Mouse (Mus musculus) forebrain, embryonic 11.5 days (tissue): ENCODE measurements around the gene Frmd4a. TPM values are rescaled to one million over a fixed set of nuclear protein-coding genes. Genes with fewer than 3 reads are reported as not detected.

ENCODE experiments used
- ATAC-seq: fragments of 200-750 bp; cut with Nextera tagmentation; replicated peaks from 2 replicates; pipeline ENCODE4 v1.8.0; 2017; ENCODE audit warnings: moderate TSS enrichment; ENCODE audit not compliant: low FRiP score
- DNase-seq: peaks from one replicate; pipeline ENCODE4 v3.0.0-alpha.2; 2017; ENCODE audit warnings: low spot score
- H3K27ac ChIP-seq: fragments of 300-500 bp; sonication (generic); 2 replicates; pipeline ENCODE4 v1.5.1; 2014; ENCODE audit warnings: low read depth, low read length
- H3K27me3 ChIP-seq: fragments of 300-500 bp; sonication (generic); 2 replicates; pipeline ENCODE4 v1.6.1; 2014; ENCODE audit warnings: mild to moderate bottlenecking, low read length, mixed read lengths; ENCODE audit not compliant: control insufficient read depth, insufficient read depth
- H3K36me3 ChIP-seq: fragments of 300-500 bp; sonication (generic); 2 replicates; pipeline ENCODE4 v1.6.1; 2014; ENCODE audit warnings: mild to moderate bottlenecking, low read length, moderate library complexity, mixed read lengths; ENCODE audit not compliant: control insufficient read depth, insufficient read depth
- H3K4me1 ChIP-seq: fragments of 300-500 bp; sonication (generic); replicated peaks from 2 replicates; pipeline ENCODE4 v1.6.1; 2014; ENCODE audit warnings: low read length, mixed read lengths; ENCODE audit not compliant: control insufficient read depth, insufficient read depth
- H3K4me2 ChIP-seq: fragments of 300-500 bp; sonication (generic); 2 replicates; pipeline ENCODE4 v1.6.1; 2014; ENCODE audit warnings: low read depth, mild to moderate bottlenecking, low read length, moderate library complexity, mixed read lengths; ENCODE audit not compliant: severe bottlenecking
- H3K4me3 ChIP-seq: fragments of 300-500 bp; sonication (generic); 2 replicates; pipeline ENCODE4 v1.5.1; 2014; ENCODE audit warnings: low read depth, low read length
- H3K9ac ChIP-seq: fragments of 300-500 bp; sonication (generic); 2 replicates; pipeline ENCODE4 v1.6.1; 2014; ENCODE audit warnings: low read length
- H3K9me3 ChIP-seq: fragments of 300-500 bp; sonication (generic); 2 replicates; pipeline ENCODE4 v1.6.1; 2016; ENCODE audit warnings: low read length, mixed read lengths; ENCODE audit not compliant: control insufficient read depth
- WGBS: fragments of 180-500 bp; shearing (Covaris S2); extraction: QIAGEN DNeasy Blood & Tissue Kit; methylation state at CpG from one replicate; pipeline ENCODE4 v1.1.7; 2014; 5-methylcytosine and 5-hydroxymethylcytosine counted together
- polyA plus RNA-seq: library from polyadenylated mRNA; unstranded; fragments of >200 nt; fragmentation: Nextera tagmentation; extraction: Ambion mirVana; gene quantifications from 2 replicates; pipeline ENCODE4 v1.2.1, GENCODE M21; 2014

Frmd4a gene
- polyA plus RNA-seq, 1 experiment from 2014 or later: 50.3 TPM

- no peaks in the 10 kb centered on the region for H3K36me3 ChIP-seq
- 87% methylated on average over 6 of the region's 6 CpGs for WGBS
- no peak overlapping the region for H3K27ac ChIP-seq
Measured at GRCm38 (mm10) chr2:4545261-4545660, 527.7 kb downstream of the Frmd4a start.

GRCm38 (mm10) chr2:4547003-4547662, 529.6 kb downstream of the Frmd4a start:
- ATAC-seq: no peak
- no peak for DNase-seq
- Histone ChIP-seq H3K36me3 (peaks cover 3% of the 10 kb centered on the region; the same call in 1 of the 2 replicates), H3K27ac (no peak overlapping the region), H3K9me3 (no peaks in the 10 kb centered on the region; the same call in 1 of the 2 replicates), H3K4me2 (no peak overlapping the region), H3K4me3 (no peak overlapping the region), H3K9ac (no peak overlapping the region), H3K27me3 (no peaks in the 10 kb centered on the region), H3K4me1 (peaks cover 14% of the 10 kb centered on the region)
- 84% methylated on average over 5 of the region's 5 CpGs for WGBS

More at GRCm38 (mm10) chr2:4545261-4545660, 527.7 kb downstream of the Frmd4a start:
- no peaks in the 10 kb centered on the region for H3K27me3 ChIP-seq
- H3K9me3 ChIP-seq: no peaks in the 10 kb centered on the region
- no peak overlapping the region for H3K4me3 ChIP-seq
- DNase-seq: no peak
- H3K4me1 ChIP-seq: peaks cover 20% of the 10 kb centered on the region
- ATAC-seq: no peak
- H3K9ac ChIP-seq: no peak overlapping the region
- no peak overlapping the region for H3K4me2 ChIP-seq

GRCm38 (mm10) chr2:4549271-4549670, 531.8 kb downstream of the Frmd4a start:
- WGBS: 94% methylated on average over 14 of the region's 14 CpGs

GRCm38 (mm10) chr2:4550017-4550763, 532.7 kb downstream of the Frmd4a start:
- DNase-seq: no peak
- H3K36me3 ChIP-seq: peaks cover 3% of the 10 kb centered on the region; the same call in 1 of the 2 replicates
- ATAC-seq: no peak
- no peak overlapping the region for H3K4me3 ChIP-seq
- peaks cover 3% of the 10 kb centered on the region; the same call in 1 of the 2 replicates for H3K4me1 ChIP-seq
- WGBS: 88% methylated on average over 10 of the region's 10 CpGs
- no peak overlapping the region for H3K9ac ChIP-seq
- no peak overlapping the region for H3K27ac ChIP-seq
- no peaks in the 10 kb centered on the region; the same call in 1 of the 2 replicates for H3K9me3 ChIP-seq
- no peak overlapping the region for H3K4me2 ChIP-seq
- H3K27me3 ChIP-seq: no peaks in the 10 kb centered on the region

More at GRCm38 (mm10) chr2:4549271-4549670, 531.8 kb downstream of the Frmd4a start:
- DNase-seq: no peak
- no peaks in the 10 kb centered on the region; the same call in 1 of the 2 replicates for H3K9me3 ChIP-seq
- ATAC-seq: no peak
- H3K4me3 ChIP-seq: no peak overlapping the region
- no peak overlapping the region for H3K9ac ChIP-seq
- H3K4me1 ChIP-seq: peaks cover 2% of the 10 kb centered on the region; the same call in 1 of the 2 replicates
- no peak overlapping the region for H3K27ac ChIP-seq
- H3K4me2 ChIP-seq: no peak overlapping the region
- H3K27me3 ChIP-seq: no peaks in the 10 kb centered on the region
- H3K36me3 ChIP-seq: peaks cover 3% of the 10 kb centered on the region; the same call in 1 of the 2 replicates

- no peaks in the 10 kb centered on the region for H3K27me3 ChIP-seq
- H3K27ac ChIP-seq: peak overlapping the region; percentile 20; the same call in 1 of the 2 replicates
- H3K36me3 ChIP-seq: peaks cover 3% of the 10 kb centered on the region; the same call in 1 of the 2 replicates
- DNase-seq (no peak), ATAC-seq (no peak)
- peaks cover 11% of the 10 kb centered on the region for H3K4me1 ChIP-seq
- no peak overlapping the region for H3K4me3 ChIP-seq
- WGBS: 36% methylated on average over 2 of the region's 2 CpGs
- no peaks in the 10 kb centered on the region; the same call in 1 of the 2 replicates for H3K9me3 ChIP-seq
- H3K9ac ChIP-seq: no peak overlapping the region
- H3K4me2 ChIP-seq: no peak overlapping the region
Measured at GRCm38 (mm10) chr2:4551438-4551837, 533.9 kb downstream of the Frmd4a start.

GRCm38 (mm10) chr2:4551866-4552265, 534.3 kb downstream of the Frmd4a start:
- H3K4me3 ChIP-seq: no peak overlapping the region
- H3K36me3 ChIP-seq: peaks cover 3% of the 10 kb centered on the region; the same call in 1 of the 2 replicates
- no peaks in the 10 kb centered on the region for H3K27me3 ChIP-seq
- ATAC-seq (no peak), DNase-seq (no peak)
- H3K4me2 ChIP-seq: no peak overlapping the region
- no peaks in the 10 kb centered on the region; the same call in 1 of the 2 replicates for H3K9me3 ChIP-seq
- 0 out of 2 replicates have a peak overlapping the region, but pooled peaks have one; percentile 20 for H3K27ac ChIP-seq
- H3K4me1 ChIP-seq: peaks cover 15% of the 10 kb centered on the region
- H3K9ac ChIP-seq: no peak overlapping the region
- WGBS: 83% methylated on average over 2 of the region's 2 CpGs

- DNase-seq: no peak
- no peaks in the 10 kb centered on the region for H3K27me3 ChIP-seq
- H3K9ac ChIP-seq: no peak overlapping the region
- no peak for ATAC-seq
- H3K36me3 ChIP-seq: peaks cover 3% of the 10 kb centered on the region; the same call in 1 of the 2 replicates
- H3K4me1 ChIP-seq: peaks cover 20% of the 10 kb centered on the region
- no peak overlapping the region for H3K27ac ChIP-seq
- WGBS: 92% methylated on average over 4 of the region's 4 CpGs
- H3K4me2 ChIP-seq: no peak overlapping the region
- no peaks in the 10 kb centered on the region; the same call in 1 of the 2 replicates for H3K9me3 ChIP-seq
- H3K4me3 ChIP-seq: no peak overlapping the region
Measured at GRCm38 (mm10) chr2:4552486-4552885, 535.0 kb downstream of the Frmd4a start.

GRCm38 (mm10) chr2:4555221-4555631, 537.7 kb downstream of the Frmd4a start:
- no peak for ATAC-seq
- no peak overlapping the region for H3K4me3 ChIP-seq
- no peaks in the 10 kb centered on the region; the same call in 1 of the 2 replicates for H3K9me3 ChIP-seq
- H3K27me3 ChIP-seq: no peaks in the 10 kb centered on the region
- H3K27ac ChIP-seq: peak overlapping the region; percentile 85
- peaks cover 3% of the 10 kb centered on the region; the same call in 1 of the 2 replicates for H3K36me3 ChIP-seq
- WGBS: 31% methylated on average over 7 of the region's 7 CpGs
- H3K4me2 ChIP-seq: no peak overlapping the region
- no peak overlapping the region for H3K9ac ChIP-seq
- H3K4me1 ChIP-seq: peaks cover 27% of the 10 kb centered on the region
- peak; percentile 63 for DNase-seq
